Mouse (Mus musculus): ENCODE data around the gene Zbtb32. TPM values are rescaled to one million over a fixed set of nuclear protein-coding genes. Genes with fewer than 3 reads are reported as not detected.

The Zbtb32 gene
- polyA plus RNA-seq, 1 experiment from 2014 or later = not detected

GRCm38 (mm10) chr7:30550603-30551002, 48.1 kb downstream of the Zbtb32 start:
- no peak overlapping the region for H3K4me2 ChIP-seq (ENCODE audit: low read depth)
- no peaks in the 10 kb centered on the region for H3K27me3 ChIP-seq (ENCODE audit: control insufficient read depth, insufficient read depth, low read length)
- H3K4me1 ChIP-seq (ENCODE audit: control insufficient read depth, insufficient read depth, low read length) = peaks cover 13% of the 10 kb centered on the region
- H3K9me3 ChIP-seq (ENCODE audit: control insufficient read depth, low read length) = no peaks in the 10 kb centered on the region
- peaks cover 10% of the 10 kb centered on the region for H3K36me3 ChIP-seq (ENCODE audit: control insufficient read depth, insufficient read depth, low read length)
- 89% methylated on average over 1 of the region's 1 CpGs for WGBS
- H3K27ac ChIP-seq (ENCODE audit: low read depth, low read length) = no peak overlapping the region
- no peak for ATAC-seq (ENCODE audit: insufficient read depth, low FRiP score, low TSS enrichment)
- H3K9ac ChIP-seq (ENCODE audit: low read length) = no peak overlapping the region
- no peak overlapping the region for H3K4me3 ChIP-seq (ENCODE audit: low read depth, low read length)
- no peak for DNase-seq (ENCODE audit: low spot score)

- Histone ChIP-seq H3K27ac (ENCODE audit: low read depth, low read length) (no peak overlapping the region), H3K4me3 (ENCODE audit: low read depth, low read length) (no peak overlapping the region), H3K27me3 (ENCODE audit: control insufficient read depth, insufficient read depth, low read length) (no peaks in the 10 kb centered on the region), H3K4me2 (ENCODE audit: low read depth) (no peak overlapping the region), H3K9me3 (ENCODE audit: control insufficient read depth, low read length) (no peaks in the 10 kb centered on the region), H3K9ac (ENCODE audit: low read length) (no peak overlapping the region), H3K36me3 (ENCODE audit: control insufficient read depth, insufficient read depth, low read length) (peaks cover 6% of the 10 kb centered on the region), H3K4me1 (ENCODE audit: control insufficient read depth, insufficient read depth, low read length) (peaks cover 13% of the 10 kb centered on the region)
- 81% methylated on average over 2 of the region's 2 CpGs for WGBS
- ATAC-seq (ENCODE audit: insufficient read depth, low FRiP score, low TSS enrichment) (no peak), DNase-seq (ENCODE audit: low spot score) (no peak)
These were observed 48.8 kb downstream of the Zbtb32 start for GRCm38 (mm10) chr7:30549880-30550279.

GRCm38 (mm10) chr7:30544327-30544726, 54.4 kb downstream of the Zbtb32 start:
- Histone ChIP-seq H3K9me3 (ENCODE audit: control insufficient read depth, low read length) (no peaks in the 10 kb centered on the region), H3K4me2 (ENCODE audit: low read depth) (no peak overlapping the region), H3K27me3 (ENCODE audit: control insufficient read depth, insufficient read depth, low read length) (no peaks in the 10 kb centered on the region), H3K4me3 (ENCODE audit: low read depth, low read length) (no peak overlapping the region), H3K4me1 (ENCODE audit: control insufficient read depth, insufficient read depth, low read length) (no peaks in the 10 kb centered on the region), H3K27ac (ENCODE audit: low read depth, low read length) (no peak overlapping the region), H3K36me3 (ENCODE audit: control insufficient read depth, insufficient read depth, low read length) (peaks cover 4% of the 10 kb centered on the region), H3K9ac (ENCODE audit: low read length) (no peak overlapping the region)
- 100% methylated on average over 2 of the region's 2 CpGs for WGBS
- ATAC-seq (ENCODE audit: insufficient read depth, low FRiP score, low TSS enrichment) (no peak), DNase-seq (ENCODE audit: low spot score) (no peak)

- no peak for DNase-seq (ENCODE audit: low spot score)
- Histone ChIP-seq H3K27ac (ENCODE audit: low read depth, low read length) (no peak overlapping the region), H3K9me3 (ENCODE audit: control insufficient read depth, low read length) (no peaks in the 10 kb centered on the region), H3K4me1 (ENCODE audit: control insufficient read depth, insufficient read depth, low read length) (no peaks in the 10 kb centered on the region), H3K27me3 (ENCODE audit: control insufficient read depth, insufficient read depth, low read length) (no peaks in the 10 kb centered on the region), H3K4me3 (ENCODE audit: low read depth, low read length) (no peak overlapping the region), H3K4me2 (ENCODE audit: low read depth) (no peak overlapping the region), H3K9ac (ENCODE audit: low read length) (no peak overlapping the region), H3K36me3 (ENCODE audit: control insufficient read depth, insufficient read depth, low read length) (peaks cover 2% of the 10 kb centered on the region)
- no peak for ATAC-seq (ENCODE audit: insufficient read depth, low FRiP score, low TSS enrichment)
- 94% methylated on average over 7 of the region's 7 CpGs for WGBS
These were observed 58.1 kb downstream of the Zbtb32 start for GRCm38 (mm10) chr7:30540572-30540971.

Small RNA genes lying within 50 kb of the gene (microRNA-seq; reads per million reads assigned to microRNA genes)
- gene Gm38670 (0.78 reads per million), gene Mir3569 (not detected)

Other genes with a start within 250 kb of the Zbtb32 start
- 6.3 TPM in 2 replicates for gene Lrfn3, start 236.1 kb downstream of the Zbtb32 start, polyA plus RNA-seq (2014; fragmentation: Nextera tagmentation; extraction: Ambion mirVana)
- 17.8 and 17.9 TPM in 2 replicates for gene Tyrobp, start 185.1 kb downstream of the Zbtb32 start, polyA plus RNA-seq (2014; fragmentation: Nextera tagmentation; extraction: Ambion mirVana)
- gene Hcst, start 179.1 kb downstream of the Zbtb32 start, polyA plus RNA-seq (2014; fragmentation: Nextera tagmentation; extraction: Ambion mirVana) = not detected in 2 replicates
- gene Nfkbid, start 177.2 kb downstream of the Zbtb32 start, polyA plus RNA-seq (2014; fragmentation: Nextera tagmentation; extraction: Ambion mirVana) = 0.84 and 0.99 TPM in 2 replicates
- gene Aplp1, start 153.4 kb downstream of the Zbtb32 start, polyA plus RNA-seq (2014; fragmentation: Nextera tagmentation; extraction: Ambion mirVana) = 150 and 165 TPM in 2 replicates
- gene Kirrel2, start 141.2 kb downstream of the Zbtb32 start, polyA plus RNA-seq (2014; fragmentation: Nextera tagmentation; extraction: Ambion mirVana) = 19.0 and 19.6 TPM in 2 replicates
- gene Nphs1, start 140.6 kb downstream of the Zbtb32 start, polyA plus RNA-seq (2014; fragmentation: Nextera tagmentation; extraction: Ambion mirVana) = 1.8 and 3.4 TPM in 2 replicates
- gene Prodh2, start 105.3 kb downstream of the Zbtb32 start, polyA plus RNA-seq (2014; fragmentation: Nextera tagmentation; extraction: Ambion mirVana) = not detected in 2 replicates
- 48.8 and 51.1 TPM in 2 replicates for gene Arhgap33, start 63.8 kb downstream of the Zbtb32 start, polyA plus RNA-seq (2014; fragmentation: Nextera tagmentation; extraction: Ambion mirVana)
- gene Hspb6, start 46.7 kb downstream of the Zbtb32 start, polyA plus RNA-seq (2014; fragmentation: Nextera tagmentation; extraction: Ambion mirVana) = 3.7 and 4.4 TPM in 2 replicates
- gene Proser3, start 46.6 kb downstream of the Zbtb32 start, polyA plus RNA-seq (2014; fragmentation: Nextera tagmentation; extraction: Ambion mirVana) = 8.6 and 12.1 TPM in 2 replicates
- 46.2 and 47.0 TPM in 2 replicates for gene Lin37, start 39.1 kb downstream of the Zbtb32 start, polyA plus RNA-seq (2014; fragmentation: Nextera tagmentation; extraction: Ambion mirVana)
- gene U2af1l4, start 35.6 kb downstream of the Zbtb32 start, polyA plus RNA-seq (2014; fragmentation: Nextera tagmentation; extraction: Ambion mirVana) = 90.6 and 95.5 TPM in 2 replicates
- gene Gm49396, start 35.6 kb downstream of the Zbtb32 start, polyA plus RNA-seq (2014; fragmentation: Nextera tagmentation; extraction: Ambion mirVana) = 7.3 and 7.6 TPM in 2 replicates
- gene Psenen, start 35.3 kb downstream of the Zbtb32 start, polyA plus RNA-seq (2014; fragmentation: Nextera tagmentation; extraction: Ambion mirVana) = 97.8 and 106 TPM in 2 replicates
- 1.3 and 3.6 TPM in 2 replicates for gene Igflr1, start 33.5 kb downstream of the Zbtb32 start, polyA plus RNA-seq (2014; fragmentation: Nextera tagmentation; extraction: Ambion mirVana)
- 11.5 and 11.9 TPM in 2 replicates for gene Kmt2b, start 10.2 kb downstream of the Zbtb32 start, polyA plus RNA-seq (2014; fragmentation: Nextera tagmentation; extraction: Ambion mirVana)
- gene Upk1a, start 13.9 kb upstream of the Zbtb32 start, polyA plus RNA-seq (2014; fragmentation: Nextera tagmentation; extraction: Ambion mirVana) = 4.8 TPM in 2 replicates
- 786 and 833 TPM in 2 replicates for gene Cox6b1, start 27.2 kb upstream of the Zbtb32 start, polyA plus RNA-seq (2014; fragmentation: Nextera tagmentation; extraction: Ambion mirVana)
- not detected in 2 replicates for gene Etv2, start 36.9 kb upstream of the Zbtb32 start, polyA plus RNA-seq (2014; fragmentation: Nextera tagmentation; extraction: Ambion mirVana)
- gene Rbm42, start 51.4 kb upstream of the Zbtb32 start, polyA plus RNA-seq (2014; fragmentation: Nextera tagmentation; extraction: Ambion mirVana) = 133 and 134 TPM in 2 replicates
- gene Haus5, start 66.1 kb upstream of the Zbtb32 start, polyA plus RNA-seq (2014; fragmentation: Nextera tagmentation; extraction: Ambion mirVana) = 49.4 and 57.7 TPM in 2 replicates
- gene Pmis2, start 72.7 kb upstream of the Zbtb32 start, polyA plus RNA-seq (2014; fragmentation: Nextera tagmentation; extraction: Ambion mirVana) = not detected in 2 replicates
- 0.58 TPM in 1 of 2 replicates, not detected in the other for gene 2200002J24Rik, start 100.0 kb upstream of the Zbtb32 start, polyA plus RNA-seq (2014; fragmentation: Nextera tagmentation; extraction: Ambion mirVana)
- 0.81 and 0.84 TPM in 2 replicates for gene Atp4a, start 113.3 kb upstream of the Zbtb32 start, polyA plus RNA-seq (2014; fragmentation: Nextera tagmentation; extraction: Ambion mirVana)
- gene Tmem147, start 130.6 kb upstream of the Zbtb32 start, polyA plus RNA-seq (2014; fragmentation: Nextera tagmentation; extraction: Ambion mirVana) = 167 and 172 TPM in 2 replicates
- gene Gapdhs, start 144.8 kb upstream of the Zbtb32 start, polyA plus RNA-seq (2014; fragmentation: Nextera tagmentation; extraction: Ambion mirVana) = 0.27 and 0.88 TPM in 2 replicates
- gene Sbsn, start 152.6 kb upstream of the Zbtb32 start, polyA plus RNA-seq (2014; fragmentation: Nextera tagmentation; extraction: Ambion mirVana) = 0.09 and 0.74 TPM in 2 replicates
- gene Dmkn, start 164.8 kb upstream of the Zbtb32 start, polyA plus RNA-seq (2014; fragmentation: Nextera tagmentation; extraction: Ambion mirVana) = not detected in 2 replicates
- gene Krtdap, start 189.0 kb upstream of the Zbtb32 start, polyA plus RNA-seq (2014; fragmentation: Nextera tagmentation; extraction: Ambion mirVana) = not detected in 2 replicates
- gene Ffar2, start 224.9 kb upstream of the Zbtb32 start, polyA plus RNA-seq (2014; fragmentation: Nextera tagmentation; extraction: Ambion mirVana) = not detected in 2 replicates

Measured in neural tube, embryonic 11.5 days (tissue).